Mouse (Mus musculus) myocyte (in vitro differentiated cells): ENCODE measurements around the gene Atp1a4.

Experiments used
- E2F4 ChIP-seq: IDR thresholded peaks from one replicate; pipeline ENCODE4 v1.6.1; 2011; ENCODE audit warnings: mild to moderate bottlenecking, control low read depth, moderate library complexity; ENCODE audit not compliant: insufficient read depth
- MYOD1 ChIP-seq, 3 experiments: IDR thresholded peaks; one replicate each; pipeline ENCODE4 v1.6.1; 2011; ENCODE audit warnings: control low read depth in 2 of 3, low read depth in 2 of 3, mild to moderate bottlenecking in 2 of 3, moderate library complexity in 1 of 3; ENCODE audit not compliant: insufficient read length in 2 of 3, control insufficient read depth in 1 of 3
- POLR2A ChIP-seq: IDR thresholded peaks from one replicate; pipeline ENCODE4 v1.6.1; 2011; ENCODE audit warnings: low read depth, mild to moderate bottlenecking, control low read depth, moderate library complexity; ENCODE audit not compliant: insufficient read length
- TCF12 ChIP-seq: IDR thresholded peaks from one replicate; pipeline ENCODE4 v1.6.1; 2011; ENCODE audit warnings: mild to moderate bottlenecking, control low read depth; ENCODE audit not compliant: poor library complexity, insufficient read depth, severe bottlenecking

DNA sequence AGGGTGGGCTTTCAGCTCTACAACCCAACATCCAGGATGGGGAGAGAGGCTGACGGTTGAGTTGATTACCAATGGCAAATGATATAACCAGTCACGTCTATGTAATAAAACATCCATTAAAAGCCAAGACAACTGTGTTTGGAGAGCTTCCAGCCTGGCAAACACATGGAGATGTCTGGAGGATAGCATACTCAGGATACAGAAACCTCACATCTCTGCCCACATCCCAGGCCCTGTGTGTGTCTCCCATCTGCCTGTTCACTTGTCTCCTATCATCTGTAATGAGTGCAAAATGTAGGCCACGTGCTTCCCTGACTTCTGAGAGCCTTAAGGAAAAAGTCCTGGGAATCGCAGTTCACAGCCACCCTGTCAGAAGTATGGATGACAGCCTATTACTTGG is 11.0 kb downstream of the Atp1a4 start:
- TF ChIP-seq POLR2A: no peak
- no peak for TF ChIP-seq E2F4
- TF ChIP-seq TCF12: no peak
- no peak for TF ChIP-seq MYOD1 (IDR thresholded peaks at IDR 0.05; ENCODE audit: control insufficient read depth in 1 of 3, insufficient read length in 2 of 3, low read depth in 2 of 3)
